Mouse (Mus musculus) limb, embryonic 14.5 days (tissue): ENCODE measurements around the gene Pip5k1a. TPM values are rescaled to one million over a fixed set of nuclear protein-coding genes. Genes with fewer than 3 reads are reported as not detected.

Experiments used
- ATAC-seq: fragments of 200-750 bp; cut with Nextera tagmentation; 2 replicates; pipeline ENCODE4 v1.8.0; 2017; ENCODE audit warnings: low read depth, moderate number of reproducible peaks, moderate TSS enrichment; ENCODE audit not compliant: low FRiP score
- DNase-seq: peaks from one replicate; pipeline ENCODE4 v3.0.0-alpha.2; 2015; ENCODE audit warnings: low spot score
- H3K27ac ChIP-seq: fragments of 300-500 bp; sonication (generic); replicated peaks from 2 replicates; pipeline ENCODE4 v1.5.1; 2014; ENCODE audit warnings: low read depth, mild to moderate bottlenecking, low read length, moderate library complexity, mixed read lengths
- H3K27me3 ChIP-seq: fragments of 300-500 bp; sonication (generic); 2 replicates; pipeline ENCODE4 v1.6.1; 2014; ENCODE audit warnings: low read length, mixed read lengths; ENCODE audit not compliant: control insufficient read depth, insufficient read depth
- H3K36me3 ChIP-seq: fragments of 300-500 bp; sonication (generic); 2 replicates; pipeline ENCODE4 v1.6.1; 2014; ENCODE audit warnings: mild to moderate bottlenecking, low read length, moderate library complexity, mixed read lengths; ENCODE audit not compliant: control insufficient read depth, insufficient read depth
- H3K4me1 ChIP-seq: fragments of 300-500 bp; sonication (generic); 2 replicates; pipeline ENCODE4 v1.6.1; 2014; ENCODE audit warnings: antibody characterized with exemption, low read length, mixed read lengths; ENCODE audit not compliant: control insufficient read depth, insufficient read depth
- H3K4me2 ChIP-seq: fragments of 300-500 bp; sonication (generic); replicated peaks from 2 replicates; pipeline ENCODE4 v1.6.1; 2014; ENCODE audit warnings: low read depth, mild to moderate bottlenecking, low read length, moderate library complexity; ENCODE audit not compliant: severe bottlenecking
- H3K4me3 ChIP-seq: fragments of 300-500 bp; sonication (generic); replicated peaks from 2 replicates; pipeline ENCODE4 v1.5.1; 2014; ENCODE audit warnings: low read length
- H3K9ac ChIP-seq: fragments of 300-500 bp; sonication (generic); 2 replicates; pipeline ENCODE4 v1.6.1; 2014; ENCODE audit warnings: mild to moderate bottlenecking, low read depth, low read length, moderate library complexity; ENCODE audit not compliant: severe bottlenecking
- H3K9me3 ChIP-seq: fragments of 300-500 bp; sonication (generic); 2 replicates; pipeline ENCODE4 v1.6.1; 2016; ENCODE audit warnings: low read length; ENCODE audit not compliant: control insufficient read depth
- POLR2A ChIP-seq: fragments of 200-500 bp; IDR thresholded peaks from 2 replicates; pipeline ENCODE4 v1.8.0; 2012; ENCODE audit warnings: inconsistent platforms, mild to moderate bottlenecking, moderate library complexity, borderline replicate concordance; ENCODE audit not compliant: insufficient read depth, insufficient read length; ENCODE audit errors: extremely low read depth
- WGBS: fragments of 180-500 bp; shearing (Covaris S2); extraction: QIAGEN DNeasy Blood & Tissue Kit; methylation state at CpG from one replicate; pipeline ENCODE4 v1.1.7; 2014; 5-methylcytosine and 5-hydroxymethylcytosine counted together
- polyA plus RNA-seq, 2 experiments: library from polyadenylated mRNA; depleted of rRNA in 1 of 2; stranded (reverse) in 1 of 2; unstranded in 1 of 2; fragments of >200 nt; fragmentation: Nextera tagmentation in 1 of 2; extraction: Ambion mirVana in 1 of 2; gene quantifications; 2 replicates each; pipeline versions ENCODE4 v1.2.1 to v1.2.3; 2012 to 2014

Pip5k1a gene
- polyA plus RNA-seq, 2 experiments: 15.7 to 35.1 TPM

GRCm38 (mm10) chr3:95105121-95105520 lies 1.6 kb downstream of the Pip5k1a start:
- Histone ChIP-seq H3K4me3 (peak overlapping the region; percentile 73), H3K27ac (no peak overlapping the region), H3K4me1 (peaks cover 9% of the 10 kb centered on the region), H3K27me3 (no peaks in the 10 kb centered on the region), H3K9ac (peak overlapping the region; percentile 83; the same call in 1 of the 2 replicates), H3K36me3 (peaks cover 9% of the 10 kb centered on the region; the same call in 1 of the 2 replicates), H3K4me2 (peak overlapping the region; percentile 61), H3K9me3 (no peaks in the 10 kb centered on the region)
- 58% methylated on average over 4 of the region's 4 CpGs for WGBS
- no peak for TF ChIP-seq POLR2A
- DNase-seq (no peak), ATAC-seq (no peak)

GRCm38 (mm10) chr3:95100854-95101253 lies 5.9 kb downstream of the Pip5k1a start:
- Histone ChIP-seq H3K4me1 (peaks cover 9% of the 10 kb centered on the region), H3K9me3 (no peaks in the 10 kb centered on the region), H3K4me3 (no peak overlapping the region), H3K27me3 (no peaks in the 10 kb centered on the region), H3K27ac (no peak overlapping the region), H3K4me2 (no peak overlapping the region), H3K36me3 (peaks cover 18% of the 10 kb centered on the region; the same call in 1 of the 2 replicates), H3K9ac (no peak overlapping the region)
- DNase-seq (no peak), ATAC-seq (no peak)
- WGBS: 25% methylated on average over 2 of the region's 2 CpGs
- TF ChIP-seq POLR2A: no peak

GRCm38 (mm10) chr3:95088071-95088470 lies 18.7 kb downstream of the Pip5k1a start:
- no peak for ATAC-seq
- WGBS: 92% methylated on average over 1 of the region's 1 CpGs
- TF ChIP-seq POLR2A: no peak
- H3K27ac ChIP-seq: no peak overlapping the region
- no peaks in the 10 kb centered on the region for H3K27me3 ChIP-seq
- H3K9me3 ChIP-seq: no peaks in the 10 kb centered on the region
- no peak for DNase-seq
- H3K9ac ChIP-seq: no peak overlapping the region
- no peak overlapping the region for H3K4me3 ChIP-seq
- no peak overlapping the region for H3K4me2 ChIP-seq
- H3K36me3 ChIP-seq: 0 out of 2 replicates have a peak, but pooled peaks cover 4% of the 10 kb centered on the region
- H3K4me1 ChIP-seq: no peaks in the 10 kb centered on the region

GRCm38 (mm10) chr3:95071606-95072005 lies 35.1 kb downstream of the Pip5k1a start:
- Histone ChIP-seq H3K4me2 (no peak overlapping the region), H3K4me1 (no peaks in the 10 kb centered on the region), H3K4me3 (no peak overlapping the region), H3K9ac (no peak overlapping the region), H3K36me3 (peaks cover 82% of the 10 kb centered on the region), H3K9me3 (no peaks in the 10 kb centered on the region), H3K27me3 (no peaks in the 10 kb centered on the region), H3K27ac (no peak overlapping the region)
- TF ChIP-seq POLR2A: no peak
- ATAC-seq (no peak), DNase-seq (no peak)
- 93% methylated on average over 2 of the region's 2 CpGs for WGBS

- TF ChIP-seq POLR2A: no peak
- no peaks in the 10 kb centered on the region for H3K4me1 ChIP-seq
- WGBS: 89% methylated on average over 11 of the region's 11 CpGs
Measured at GRCm38 (mm10) chr3:95066570-95066969, 40.2 kb downstream of the Pip5k1a start.

GRCm38 (mm10) chr3:95066095-95066494 lies 40.6 kb downstream of the Pip5k1a start:
- H3K27ac ChIP-seq: no peak overlapping the region
- no peak overlapping the region for H3K4me3 ChIP-seq
- no peak for ATAC-seq
- 90% methylated on average over 6 of the region's 6 CpGs for whole genome bisulfite sequencing
- TF ChIP-seq POLR2A: no peak
- H3K4me2 ChIP-seq: no peak overlapping the region
- H3K36me3 ChIP-seq: peaks cover 91% of the 10 kb centered on the region
- H3K27me3 ChIP-seq: no peaks in the 10 kb centered on the region
- H3K9ac ChIP-seq: no peak overlapping the region
- no peak for DNase-seq
- H3K4me1 ChIP-seq: no peaks in the 10 kb centered on the region
- no peaks in the 10 kb centered on the region for H3K9me3 ChIP-seq

More at GRCm38 (mm10) chr3:95066570-95066969, 40.2 kb downstream of the Pip5k1a start:
- no peak overlapping the region for H3K4me3 ChIP-seq
- H3K4me2 ChIP-seq: no peak overlapping the region
- no peaks in the 10 kb centered on the region for H3K9me3 ChIP-seq
- no peak overlapping the region for H3K9ac ChIP-seq
- H3K27ac ChIP-seq: no peak overlapping the region
- H3K27me3 ChIP-seq: no peaks in the 10 kb centered on the region
- DNase-seq: no peak
- no peak for ATAC-seq
- peaks cover 91% of the 10 kb centered on the region for H3K36me3 ChIP-seq
